Mouse (Mus musculus): ENCODE data around the gene Fndc3a. TPM values are rescaled to one million over a fixed set of nuclear protein-coding genes. Genes with fewer than 3 reads are reported as not detected.

Fndc3a gene
- polyA plus RNA-seq, 1 experiment from 2014 or later: 13.5 TPM

- WGBS (ENCODE audit: insufficient replicate concordance): 3% methylated on average over 54 of the region's 54 CpGs
These were observed 177.5 kb downstream of the Fndc3a start for GRCm38 (mm10) chr14:72532028-72532917.

GRCm38 (mm10) chr14:72527126-72527525 is 182.7 kb downstream of the Fndc3a start:
- 68% methylated on average over 1 of the region's 1 CpGs for WGBS (ENCODE audit: insufficient replicate concordance)
- ATAC-seq: no peak
- Histone ChIP-seq H3K27me3 (replicated peaks) (peaks cover 31% of the 10 kb centered on the region), H3K9ac (no peak overlapping the region), H3K9me3 (replicated peaks) (no peaks in the 10 kb centered on the region), H3K4me1 (peaks cover 3% of the 10 kb centered on the region), H3K36me3 (no peaks in the 10 kb centered on the region), H3K27ac (no peak overlapping the region), H3K4me2 (no peak overlapping the region), H3K4me3 (no peak overlapping the region)

More at GRCm38 (mm10) chr14:72532028-72532917, 177.5 kb downstream of the Fndc3a start:
- Histone ChIP-seq H3K27ac (no peak overlapping the region), H3K27me3 (replicated peaks) (peaks cover 51% of the 10 kb centered on the region), H3K4me3 (peak overlapping the region; percentile 37), H3K9me3 (replicated peaks) (no peaks in the 10 kb centered on the region), H3K4me2 (peak overlapping the region; percentile 63), H3K36me3 (0 out of 2 replicates have a peak, but pooled peaks cover 4% of the 10 kb centered on the region), H3K4me1 (peaks cover 9% of the 10 kb centered on the region), H3K9ac (no peak overlapping the region)
- peak; percentile 57; the same call in 1 of the 2 replicates for ATAC-seq

- H3K9ac ChIP-seq: no peak overlapping the region
- no peak overlapping the region for H3K27ac ChIP-seq
- 38% methylated on average over 2 of the region's 2 CpGs for WGBS (ENCODE audit: insufficient replicate concordance)
- no peaks in the 10 kb centered on the region for H3K36me3 ChIP-seq
- no peaks in the 10 kb centered on the region for H3K9me3 ChIP-seq (replicated peaks)
- no peaks in the 10 kb centered on the region for H3K4me1 ChIP-seq
- H3K27me3 ChIP-seq (replicated peaks): no peaks in the 10 kb centered on the region
- no peak overlapping the region for H3K4me2 ChIP-seq
- no peak for ATAC-seq
- no peak overlapping the region for H3K4me3 ChIP-seq
These were observed 190.2 kb downstream of the Fndc3a start for GRCm38 (mm10) chr14:72519561-72519960.

- Histone ChIP-seq H3K4me2 (no peak overlapping the region), H3K27ac (no peak overlapping the region), H3K9ac (no peak overlapping the region), H3K4me3 (no peak overlapping the region), H3K9me3 (replicated peaks) (no peaks in the 10 kb centered on the region), H3K27me3 (replicated peaks) (no peaks in the 10 kb centered on the region), H3K4me1 (no peaks in the 10 kb centered on the region), H3K36me3 (no peaks in the 10 kb centered on the region)
- ATAC-seq: no peak
- WGBS (ENCODE audit: insufficient replicate concordance): 66% methylated on average over 6 of the region's 6 CpGs
These were observed 191.0 kb downstream of the Fndc3a start for GRCm38 (mm10) chr14:72518786-72519185.

- no peak for ATAC-seq
- Histone ChIP-seq H3K9ac (no peak overlapping the region), H3K4me1 (no peaks in the 10 kb centered on the region), H3K4me2 (no peak overlapping the region), H3K9me3 (replicated peaks) (no peaks in the 10 kb centered on the region), H3K27me3 (replicated peaks) (no peaks in the 10 kb centered on the region), H3K36me3 (no peaks in the 10 kb centered on the region), H3K27ac (no peak overlapping the region), H3K4me3 (no peak overlapping the region)
- 25% methylated on average over 5 of the region's 5 CpGs for WGBS (ENCODE audit: insufficient replicate concordance)
These were observed 193.4 kb downstream of the Fndc3a start for GRCm38 (mm10) chr14:72516376-72516775.

GRCm38 (mm10) chr14:72506723-72507420 is 202.9 kb downstream of the Fndc3a start:
- no peak for ATAC-seq
- no peaks in the 10 kb centered on the region for H3K4me1 ChIP-seq
- peak overlapping the region; percentile 24 for H3K4me3 ChIP-seq
- H3K9ac ChIP-seq: no peak overlapping the region
- H3K4me2 ChIP-seq: peak overlapping the region; percentile 55
- H3K9me3 ChIP-seq (replicated peaks): no peaks in the 10 kb centered on the region
- H3K27me3 ChIP-seq (replicated peaks): no peaks in the 10 kb centered on the region
- no peak overlapping the region for H3K27ac ChIP-seq
- 19% methylated on average over 11 of the region's 11 CpGs for WGBS (ENCODE audit: insufficient replicate concordance)
- H3K36me3 ChIP-seq: no peaks in the 10 kb centered on the region

- Histone ChIP-seq H3K9me3 (replicated peaks) (no peaks in the 10 kb centered on the region), H3K4me3 (peak overlapping the region; percentile 24), H3K4me2 (peak overlapping the region; percentile 55), H3K27me3 (replicated peaks) (no peaks in the 10 kb centered on the region), H3K27ac (no peak overlapping the region), H3K9ac (no peak overlapping the region), H3K36me3 (no peaks in the 10 kb centered on the region), H3K4me1 (no peaks in the 10 kb centered on the region)
- WGBS (ENCODE audit: insufficient replicate concordance): 12% methylated on average over 12 of the region's 12 CpGs
- 0 out of 2 replicates have a peak, but pooled peaks have one; percentile 24 for ATAC-seq
These were observed 203.6 kb downstream of the Fndc3a start for GRCm38 (mm10) chr14:72506018-72506722.

- Histone ChIP-seq H3K27me3 (replicated peaks) (no peaks in the 10 kb centered on the region), H3K9ac (no peak overlapping the region), H3K9me3 (replicated peaks) (no peaks in the 10 kb centered on the region), H3K36me3 (no peaks in the 10 kb centered on the region), H3K4me1 (no peaks in the 10 kb centered on the region), H3K27ac (no peak overlapping the region), H3K4me2 (no peak overlapping the region), H3K4me3 (no peak overlapping the region)
- ATAC-seq: no peak
- 58% methylated on average over 1 of the region's 1 CpGs for WGBS (ENCODE audit: insufficient replicate concordance)
These were observed 204.8 kb downstream of the Fndc3a start for GRCm38 (mm10) chr14:72504985-72505384.

GRCm38 (mm10) chr14:72503241-72503640 is 206.6 kb downstream of the Fndc3a start:
- ATAC-seq: no peak
- WGBS (ENCODE audit: insufficient replicate concordance): 42% methylated on average over 6 of the region's 6 CpGs
- Histone ChIP-seq H3K9ac (no peak overlapping the region), H3K27ac (no peak overlapping the region), H3K36me3 (no peaks in the 10 kb centered on the region), H3K4me2 (no peak overlapping the region), H3K4me3 (no peak overlapping the region), H3K9me3 (replicated peaks) (no peaks in the 10 kb centered on the region), H3K4me1 (no peaks in the 10 kb centered on the region), H3K27me3 (replicated peaks) (no peaks in the 10 kb centered on the region)

GRCm38 (mm10) chr14:72493775-72494174 is 216.0 kb downstream of the Fndc3a start:
- no peaks in the 10 kb centered on the region for H3K9me3 ChIP-seq (replicated peaks)
- no peak overlapping the region for H3K9ac ChIP-seq
- no peaks in the 10 kb centered on the region for H3K27me3 ChIP-seq (replicated peaks)
- 56% methylated on average over 1 of the region's 1 CpGs for WGBS (ENCODE audit: insufficient replicate concordance)
- no peaks in the 10 kb centered on the region for H3K4me1 ChIP-seq
- ATAC-seq: no peak
- H3K27ac ChIP-seq: no peak overlapping the region
- no peaks in the 10 kb centered on the region for H3K36me3 ChIP-seq
- H3K4me3 ChIP-seq: no peak overlapping the region
- H3K4me2 ChIP-seq: no peak overlapping the region

- Histone ChIP-seq H3K4me3 (no peak within 1 kb of the TSS), H3K36me3 (no peaks in the 10 kb centered on the region), H3K9ac (no peak within 1 kb of the TSS), H3K4me1 (no peaks in the 10 kb centered on the region), H3K9me3 (replicated peaks) (no peaks in the 10 kb centered on the region), H3K27ac (no peak within 1 kb of the TSS), H3K27me3 (replicated peaks) (no peaks in the 10 kb centered on the region), H3K4me2 (no peak within 1 kb of the TSS)
- ATAC-seq: no peak
- 66% methylated on average over 5 of the region's 5 CpGs for WGBS (ENCODE audit: insufficient replicate concordance)
These were observed 218.1 kb downstream of the Fndc3a start, which contains the start of gene Gm9195 for GRCm38 (mm10) chr14:72491738-72492137. Gm9195 (minus strand) TSS chr14:72491838.

Measured in liver, embryonic 12.5 days (tissue).